Mouse (Mus musculus) E14TG2a.4 (cell line): ENCODE measurements at regions not wholly inside any gene's neighbourhood (a gene's known extent, or its start where the extent isn't known, plus 50 kb on each side); places are given as distances from the start of the nearest gene placed in this dataset.

Experiments
- H3K27me3 ChIP-seq: 2 replicates; pipeline ENCODE4 v1.6.1; 2014; ENCODE audit warnings: low read length, control low read depth; ENCODE audit not compliant: insufficient read depth
- H3K36me3 ChIP-seq: 2 replicates; pipeline ENCODE4 v1.6.1; 2014; ENCODE audit warnings: low read length, control low read depth; ENCODE audit not compliant: insufficient read depth
- H3K4me1 ChIP-seq: replicated peaks from 2 replicates; pipeline ENCODE4 v1.6.1; 2014; ENCODE audit warnings: low read depth, low read length, control low read depth
- H3K4me3 ChIP-seq: replicated peaks from 2 replicates; pipeline ENCODE4 v1.5.1; 2014; ENCODE audit warnings: mild to moderate bottlenecking, low read length
- H3K9me3 ChIP-seq: 2 replicates; pipeline ENCODE4 v1.6.1; 2014; ENCODE audit warnings: low read length, control low read depth
- CTCF ChIP-seq: conservative IDR thresholded peaks from 2 replicates; pipeline ENCODE4 v1.5.1; 2014; ENCODE audit warnings: low read length
- NANOG ChIP-seq: IDR thresholded peaks from 2 replicates; pipeline ENCODE4 v1.6.1; 2014; ENCODE audit warnings: borderline replicate concordance, low read length, mixed read lengths
- POU5F1 ChIP-seq: IDR thresholded peaks from 2 replicates; pipeline ENCODE4 v1.6.1; 2014; ENCODE audit warnings: low read length, borderline replicate concordance

- Histone ChIP-seq H3K4me3 (no peak overlapping the region), H3K9me3 (no peaks in the 10 kb centered on the region), H3K36me3 (no peaks in the 10 kb centered on the region), H3K4me1 (peaks cover 10% of the 10 kb centered on the region), H3K27me3 (peaks cover 12% of the 10 kb centered on the region)
- TF ChIP-seq CTCF (no peak), NANOG (no peak), POU5F1 (no peak)
These were observed 222.6 kb downstream of the Tex36 start for GRCm38 (mm10) chr7:133379373-133379772.

- peaks cover 10% of the 10 kb centered on the region for H3K4me1 ChIP-seq
- H3K9me3 ChIP-seq = no peaks in the 10 kb centered on the region
- H3K4me3 ChIP-seq = no peak overlapping the region
- no peaks in the 10 kb centered on the region for H3K36me3 ChIP-seq
- peaks cover 12% of the 10 kb centered on the region for H3K27me3 ChIP-seq
- TF ChIP-seq NANOG (no peak), CTCF (no peak), POU5F1 (no peak)
These were observed 223.6 kb downstream of the Tex36 start for GRCm38 (mm10) chr7:133378338-133378737.

GRCm38 (mm10) chr7:133376833-133377484 is 225.0 kb downstream of the Tex36 start:
- H3K4me3 ChIP-seq = no peak overlapping the region
- H3K4me1 ChIP-seq = peaks cover 5% of the 10 kb centered on the region
- H3K9me3 ChIP-seq = no peaks in the 10 kb centered on the region
- TF ChIP-seq CTCF (no peak), NANOG (no peak), POU5F1 (no peak)
- no peaks in the 10 kb centered on the region for H3K36me3 ChIP-seq
- H3K27me3 ChIP-seq = peaks cover 12% of the 10 kb centered on the region

GRCm38 (mm10) chr7:133372695-133373094 is 229.3 kb downstream of the Tex36 start:
- TF ChIP-seq POU5F1 = no peak
- no peak for TF ChIP-seq NANOG
- TF ChIP-seq CTCF = no peak
- no peaks in the 10 kb centered on the region for H3K36me3 ChIP-seq

GRCm38 (mm10) chr7:133370542-133370941 is 231.4 kb downstream of the Tex36 start:
- Histone ChIP-seq H3K4me3 (no peak overlapping the region), H3K9me3 (no peaks in the 10 kb centered on the region), H3K27me3 (peaks cover 6% of the 10 kb centered on the region; the same call in 1 of the 2 replicates), H3K4me1 (no peaks in the 10 kb centered on the region), H3K36me3 (no peaks in the 10 kb centered on the region)
- TF ChIP-seq NANOG (no peak), CTCF (no peak), POU5F1 (no peak)

More at GRCm38 (mm10) chr7:133372695-133373094, 229.3 kb downstream of the Tex36 start:
- 0 out of 2 replicates have a peak, but pooled peaks cover 3% of the 10 kb centered on the region for H3K4me1 ChIP-seq
- no peak overlapping the region for H3K4me3 ChIP-seq
- peaks cover 4% of the 10 kb centered on the region for H3K27me3 ChIP-seq
- H3K9me3 ChIP-seq = no peaks in the 10 kb centered on the region

- Histone ChIP-seq H3K36me3 (no peaks in the 10 kb centered on the region), H3K27me3 (peaks cover 11% of the 10 kb centered on the region), H3K4me3 (no peak overlapping the region), H3K9me3 (no peaks in the 10 kb centered on the region), H3K4me1 (no peaks in the 10 kb centered on the region)
- no peak for TF ChIP-seq POU5F1
- TF ChIP-seq NANOG = no peak
- TF ChIP-seq CTCF = no peak
These were observed 237.4 kb downstream of the Tex36 start for GRCm38 (mm10) chr7:133364601-133365000.

- Histone ChIP-seq H3K4me1 (no peaks in the 10 kb centered on the region), H3K36me3 (no peaks in the 10 kb centered on the region), H3K4me3 (no peak overlapping the region), H3K27me3 (no peaks in the 10 kb centered on the region), H3K9me3 (peaks cover 9% of the 10 kb centered on the region; the same call in 1 of the 2 replicates)
- no peak for TF ChIP-seq CTCF
- TF ChIP-seq NANOG = no peak
- no peak for TF ChIP-seq POU5F1
These were observed 204.6 kb upstream of the Ctbp2 start for GRCm38 (mm10) chr7:133328717-133329116.

GRCm38 (mm10) chr7:133325548-133326190 is 201.5 kb upstream of the Ctbp2 start:
- Histone ChIP-seq H3K36me3 (no peaks in the 10 kb centered on the region), H3K9me3 (peaks cover 9% of the 10 kb centered on the region; the same call in 1 of the 2 replicates), H3K27me3 (no peaks in the 10 kb centered on the region), H3K4me3 (no peak overlapping the region), H3K4me1 (no peaks in the 10 kb centered on the region)
- TF ChIP-seq NANOG = no peak

GRCm38 (mm10) chr7:133323955-133324354 is 199.8 kb upstream of the Ctbp2 start:
- Histone ChIP-seq H3K4me3 (no peak overlapping the region), H3K36me3 (no peaks in the 10 kb centered on the region), H3K9me3 (peaks cover 9% of the 10 kb centered on the region; the same call in 1 of the 2 replicates), H3K27me3 (peaks cover under 1% of the 10 kb centered on the region; the same call in 1 of the 2 replicates), H3K4me1 (no peaks in the 10 kb centered on the region)
- TF ChIP-seq CTCF (peak; percentile 14; the same call in 1 of the 2 replicates), POU5F1 (no peak)

- H3K27me3 ChIP-seq = peaks cover 2% of the 10 kb centered on the region; the same call in 1 of the 2 replicates
- no peak for TF ChIP-seq POU5F1
- TF ChIP-seq NANOG = no peak
- TF ChIP-seq CTCF = no peak
These were observed 193.4 kb upstream of the Ctbp2 start for GRCm38 (mm10) chr7:133317511-133317910.

More at GRCm38 (mm10) chr7:133317511-133317910, 193.4 kb upstream of the Ctbp2 start:
- H3K9me3 ChIP-seq = peaks cover 25% of the 10 kb centered on the region
- no peak overlapping the region for H3K4me3 ChIP-seq
- H3K36me3 ChIP-seq = no peaks in the 10 kb centered on the region
- H3K4me1 ChIP-seq = no peaks in the 10 kb centered on the region
